Mouse (Mus musculus): Measurements from ENCODE around the gene Tmigd3. TPM values are rescaled to one million over a fixed set of nuclear protein-coding genes. Genes with fewer than 3 reads are reported as not detected.

The Tmigd3 gene
- polyA plus RNA-seq, 1 experiment = 0.94 TPM

DNA sequence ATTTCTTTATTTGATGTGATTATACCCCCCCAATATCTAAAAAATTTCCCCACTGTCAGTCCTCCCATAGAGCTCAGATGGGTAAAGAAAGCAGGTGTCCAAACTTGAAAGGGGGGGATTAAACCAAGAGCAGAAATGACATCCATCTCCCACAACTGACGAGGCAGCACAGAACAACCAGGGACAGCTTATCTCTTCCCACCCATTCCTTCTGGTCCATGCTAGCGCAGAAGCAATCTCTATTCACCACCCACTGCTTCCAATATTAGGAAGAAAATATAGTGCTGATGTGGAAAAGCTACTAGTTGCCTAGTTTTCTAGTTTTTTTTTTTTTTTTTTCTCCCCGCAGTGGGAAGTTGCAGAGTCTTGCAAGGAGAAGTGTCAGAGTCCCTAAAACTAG lies 34.8 kb upstream of the Tmigd3 start:
- H3K36me3 ChIP-seq (ENCODE audit: control insufficient read depth, insufficient read depth, low read length) = no peaks in the 10 kb centered on the region
- TF ChIP-seq POLR2A (IDR thresholded peaks at IDR 0.05; ENCODE audit: low read depth, low read length) (no peak), CTCF (IDR thresholded peaks at IDR 0.05; ENCODE audit: extremely low read depth, insufficient read length, insufficient replicate concordance, low read depth, low read length) (no peak)
- no peak overlapping the region for H3K27ac ChIP-seq (ENCODE audit: insufficient read depth, low read depth, low read length)
- H3K27me3 ChIP-seq (ENCODE audit: control insufficient read depth, insufficient read depth, low read length) = no peaks in the 10 kb centered on the region
- no peak overlapping the region for H3K4me3 ChIP-seq (ENCODE audit: low read depth, low read length)
- WGBS = 82% methylated on average over 3 of the region's 3 CpGs
- no peaks in the 10 kb centered on the region for H3K4me1 ChIP-seq (ENCODE audit: control insufficient read depth, insufficient read depth, insufficient read length, low read length)

GRCm38 (mm10) chr3:105836883-105837282 lies 33.8 kb upstream of the Tmigd3 start:
- 87% methylated on average over 3 of the region's 3 CpGs for WGBS
- Histone ChIP-seq H3K27me3 (ENCODE audit: control insufficient read depth, insufficient read depth, low read length) (no peaks in the 10 kb centered on the region), H3K4me3 (ENCODE audit: low read depth, low read length) (no peak overlapping the region), H3K27ac (ENCODE audit: insufficient read depth, low read depth, low read length) (no peak overlapping the region), H3K36me3 (ENCODE audit: control insufficient read depth, insufficient read depth, low read length) (no peaks in the 10 kb centered on the region), H3K4me1 (ENCODE audit: control insufficient read depth, insufficient read depth, insufficient read length, low read length) (no peaks in the 10 kb centered on the region)
- TF ChIP-seq POLR2A (IDR thresholded peaks at IDR 0.05; ENCODE audit: low read depth, low read length) (no peak), CTCF (IDR thresholded peaks at IDR 0.05; ENCODE audit: extremely low read depth, insufficient read length, insufficient replicate concordance, low read depth, low read length) (no peak)

DNA sequence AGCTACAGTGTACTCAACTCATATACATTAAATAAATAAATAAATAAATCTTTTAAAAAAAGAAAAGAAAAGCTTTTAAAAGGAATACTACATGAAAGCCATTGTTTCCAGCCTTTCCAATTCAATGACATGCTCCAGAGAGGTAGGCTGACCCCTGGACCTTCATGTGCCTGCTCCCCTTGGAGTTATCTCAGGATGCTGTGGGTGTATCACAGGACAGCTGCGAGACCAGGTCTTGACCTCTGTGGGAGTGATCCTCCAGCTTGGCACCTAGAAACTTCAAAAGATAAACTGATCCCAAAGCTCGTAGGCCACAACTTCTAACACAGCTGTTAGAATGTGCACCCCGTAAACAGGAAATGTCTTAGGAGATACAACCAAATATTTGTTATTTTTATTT lies 32.0 kb upstream of the Tmigd3 start:
- TF ChIP-seq POLR2A (IDR thresholded peaks at IDR 0.05; ENCODE audit: low read depth, low read length) (no peak), CTCF (IDR thresholded peaks at IDR 0.05; ENCODE audit: extremely low read depth, insufficient read length, insufficient replicate concordance, low read depth, low read length) (no peak)
- WGBS = 78% methylated on average over 3 of the region's 3 CpGs
- Histone ChIP-seq H3K36me3 (ENCODE audit: control insufficient read depth, insufficient read depth, low read length) (no peaks in the 10 kb centered on the region), H3K27ac (ENCODE audit: insufficient read depth, low read depth, low read length) (no peak overlapping the region), H3K27me3 (ENCODE audit: control insufficient read depth, insufficient read depth, low read length) (no peaks in the 10 kb centered on the region), H3K4me3 (ENCODE audit: low read depth, low read length) (no peak overlapping the region), H3K4me1 (ENCODE audit: control insufficient read depth, insufficient read depth, insufficient read length, low read length) (no peaks in the 10 kb centered on the region)

DNA sequence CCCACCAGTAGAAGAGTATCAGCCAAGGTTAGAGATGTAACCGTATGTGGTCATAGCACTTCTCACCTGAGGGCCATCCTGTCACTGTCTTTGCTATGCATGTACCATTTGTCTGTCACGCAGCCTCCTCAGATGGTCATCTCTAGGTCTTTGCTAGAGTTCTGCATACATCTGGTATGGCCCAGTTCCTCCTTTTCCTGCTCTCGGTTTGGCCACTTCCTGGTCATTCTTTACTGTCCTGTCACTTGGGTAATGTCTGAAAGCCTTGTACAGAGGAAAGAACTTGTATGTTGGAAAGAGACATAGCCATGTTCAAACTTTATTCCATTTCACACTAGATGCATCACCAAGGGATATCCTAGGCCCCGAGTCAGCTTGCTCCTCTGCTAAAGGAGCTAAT lies 30.9 kb upstream of the Tmigd3 start:
- TF ChIP-seq POLR2A (IDR thresholded peaks at IDR 0.05; ENCODE audit: low read depth, low read length) (no peak), CTCF (IDR thresholded peaks at IDR 0.05; ENCODE audit: extremely low read depth, insufficient read length, insufficient replicate concordance, low read depth, low read length) (no peak)

DNA sequence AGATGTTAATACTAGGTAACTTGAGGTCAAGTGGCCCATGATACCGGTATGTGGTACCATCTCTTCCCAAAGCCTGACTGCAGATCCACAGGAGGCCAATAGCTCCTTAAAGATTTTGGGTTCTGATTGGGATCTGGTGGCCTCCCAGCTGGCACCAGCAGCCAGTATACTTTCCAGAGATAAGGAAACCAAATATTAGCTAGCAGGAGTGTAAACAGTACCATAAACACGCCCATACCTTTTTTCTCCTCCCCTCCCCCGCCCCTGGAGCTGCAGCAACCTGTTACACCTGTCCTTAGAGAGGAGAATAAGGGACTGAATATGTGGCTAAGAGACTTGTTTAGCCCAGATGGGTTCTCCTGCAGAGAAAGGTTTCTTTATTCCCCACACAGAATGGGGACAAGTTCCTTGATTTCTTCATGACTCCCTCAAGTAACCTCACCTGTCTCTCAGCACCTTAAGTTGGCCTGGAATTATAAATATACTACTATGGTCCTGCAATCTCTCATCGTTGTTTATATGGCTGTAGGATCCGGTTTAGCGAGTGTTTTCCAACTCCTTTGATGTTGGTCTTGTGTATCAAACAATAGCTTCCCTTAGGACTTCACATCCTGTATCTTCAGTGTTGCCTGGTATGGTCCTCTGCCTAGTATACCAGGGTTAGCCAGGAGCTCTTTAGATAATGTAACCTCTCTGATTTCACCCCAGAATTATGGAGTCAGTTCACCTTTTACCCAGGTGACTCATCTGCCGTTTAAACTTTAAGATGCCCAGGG lies 24.2 kb upstream of the Tmigd3 start:
- Histone ChIP-seq H3K4me3 (ENCODE audit: low read depth, low read length) (no peak overlapping the region), H3K27ac (ENCODE audit: insufficient read depth, low read depth, low read length) (no peak overlapping the region), H3K27me3 (ENCODE audit: control insufficient read depth, insufficient read depth, low read length) (no peaks in the 10 kb centered on the region), H3K4me1 (ENCODE audit: control insufficient read depth, insufficient read depth, insufficient read length, low read length) (no peaks in the 10 kb centered on the region), H3K36me3 (ENCODE audit: control insufficient read depth, insufficient read depth, low read length) (no peaks in the 10 kb centered on the region)
- no peak for TF ChIP-seq CTCF (IDR thresholded peaks at IDR 0.05; ENCODE audit: extremely low read depth, insufficient read length, insufficient replicate concordance, low read depth, low read length)
- TF ChIP-seq POLR2A (IDR thresholded peaks at IDR 0.05; ENCODE audit: low read depth, low read length) = no peak
- 18% methylated on average over 7 of the region's 7 CpGs for WGBS

More for the DNA sequence above, 30.9 kb upstream of the Tmigd3 start:
- no peaks in the 10 kb centered on the region for H3K36me3 ChIP-seq (ENCODE audit: control insufficient read depth, insufficient read depth, low read length)
- H3K4me1 ChIP-seq (ENCODE audit: control insufficient read depth, insufficient read depth, insufficient read length, low read length) = no peaks in the 10 kb centered on the region
- WGBS = 90% methylated on average over 4 of the region's 4 CpGs
- no peak overlapping the region for H3K27ac ChIP-seq (ENCODE audit: insufficient read depth, low read depth, low read length)
- H3K4me3 ChIP-seq (ENCODE audit: low read depth, low read length) = no peak overlapping the region
- no peaks in the 10 kb centered on the region for H3K27me3 ChIP-seq (ENCODE audit: control insufficient read depth, insufficient read depth, low read length)

DNA sequence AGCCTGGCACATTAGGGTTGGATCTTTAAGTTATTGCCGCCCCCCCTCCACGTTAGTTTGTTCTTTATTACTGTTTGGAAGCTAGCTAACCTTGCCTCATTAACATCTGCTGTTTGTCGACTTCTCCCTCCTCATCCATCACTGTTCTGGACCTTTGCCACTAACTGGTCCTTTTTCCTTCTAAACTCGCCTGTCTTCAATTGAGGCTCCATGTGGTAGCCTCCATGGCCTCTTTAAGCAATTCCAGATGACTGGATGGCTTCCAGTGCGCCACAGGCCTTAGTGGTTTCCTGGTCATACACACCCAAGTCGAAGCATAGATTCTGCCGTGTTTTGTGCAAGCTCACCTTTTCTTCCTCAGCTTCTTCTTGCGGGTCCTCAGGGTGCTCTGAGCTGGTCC lies 16.9 kb upstream of the Tmigd3 start:
- no peaks in the 10 kb centered on the region for H3K27me3 ChIP-seq (ENCODE audit: control insufficient read depth, insufficient read depth, low read length)
- H3K4me1 ChIP-seq (ENCODE audit: control insufficient read depth, insufficient read depth, insufficient read length, low read length) = no peaks in the 10 kb centered on the region
- no peak overlapping the region for H3K4me3 ChIP-seq (ENCODE audit: low read depth, low read length)
- H3K27ac ChIP-seq (ENCODE audit: insufficient read depth, low read depth, low read length) = no peak overlapping the region
- TF ChIP-seq CTCF (IDR thresholded peaks at IDR 0.05; ENCODE audit: extremely low read depth, insufficient read length, insufficient replicate concordance, low read depth, low read length) (no peak), POLR2A (IDR thresholded peaks at IDR 0.05; ENCODE audit: low read depth, low read length) (no peak)
- no peaks in the 10 kb centered on the region for H3K36me3 ChIP-seq (ENCODE audit: control insufficient read depth, insufficient read depth, low read length)
- 62% methylated on average over 8 of the region's 8 CpGs for WGBS

GRCm38 (mm10) chr3:105854786-105855185 lies 15.9 kb upstream of the Tmigd3 start:
- WGBS = 91% methylated on average over 4 of the region's 4 CpGs
- H3K27me3 ChIP-seq (ENCODE audit: control insufficient read depth, insufficient read depth, low read length) = no peaks in the 10 kb centered on the region
- no peaks in the 10 kb centered on the region for H3K36me3 ChIP-seq (ENCODE audit: control insufficient read depth, insufficient read depth, low read length)
- TF ChIP-seq POLR2A (IDR thresholded peaks at IDR 0.05; ENCODE audit: low read depth, low read length) (no peak), CTCF (IDR thresholded peaks at IDR 0.05; ENCODE audit: extremely low read depth, insufficient read length, insufficient replicate concordance, low read depth, low read length) (no peak)
- H3K4me3 ChIP-seq (ENCODE audit: low read depth, low read length) = no peak overlapping the region
- no peak overlapping the region for H3K27ac ChIP-seq (ENCODE audit: insufficient read depth, low read depth, low read length)
- no peaks in the 10 kb centered on the region for H3K4me1 ChIP-seq (ENCODE audit: control insufficient read depth, insufficient read depth, insufficient read length, low read length)
